Mouse (Mus musculus): ENCODE results near the gene B4galt1. TPM values are rescaled to one million over a fixed set of nuclear protein-coding genes. Genes with fewer than 3 reads are reported as not detected.

Gene B4galt1
- total and polyA plus RNA-seq, 3 experiments: 15.4 to 39.1 (median 19.6) TPM

DNA sequence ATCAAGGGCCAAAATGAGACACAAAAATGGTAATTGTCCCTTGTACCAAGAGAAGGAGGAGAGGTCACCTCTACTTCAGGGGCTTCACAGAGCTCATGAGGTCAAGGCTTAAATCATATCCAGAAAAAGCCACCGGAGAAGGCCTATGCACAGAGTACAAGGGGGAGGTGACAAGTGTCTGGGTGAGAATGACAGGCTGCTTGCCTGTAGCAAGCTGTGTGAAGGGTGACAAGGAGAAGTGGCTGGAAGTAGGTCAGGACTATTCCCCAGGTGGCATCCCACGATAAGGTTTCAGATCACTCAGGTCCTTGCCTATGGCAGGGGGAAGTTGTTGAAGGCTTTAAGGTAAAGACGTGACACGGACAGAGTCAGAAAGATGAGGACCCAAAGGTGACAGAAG is 33.8 kb downstream of the B4galt1 start:
- TF ChIP-seq GATA1 (IDR thresholded peaks at IDR 0.05; ENCODE audit: borderline replicate concordance, low read length): no peak
- TF ChIP-seq GATA2 (IDR thresholded peaks at IDR 0.05; ENCODE audit: borderline replicate concordance, low read depth, low read length): no peak
- TF ChIP-seq TAL1 (conservative IDR thresholded peaks at IDR 0.05; ENCODE audit: low read depth, low read length): no peak
- TF ChIP-seq CTCF (IDR thresholded peaks at IDR 0.05; ENCODE audit: low read depth, low read length): no peak
- TF ChIP-seq POLR2AphosphoS5 (IDR thresholded peaks at IDR 0.05; ENCODE audit: insufficient replicate concordance, low read depth, low read length): no peak
- peaks cover 92% of the 10 kb centered on the region for H3K36me3 ChIP-seq (replicated peaks)
- H3K9me3 ChIP-seq (replicated peaks): no peaks in the 10 kb centered on the region
- ATAC-seq (ENCODE audit: extremely low read depth, insufficient number of reproducible peaks, low FRiP score, poor library complexity, severe bottlenecking): no peak
- H3K4me3 ChIP-seq (ENCODE audit: low read depth, low read length): no peak overlapping the region
- H3K27me3 ChIP-seq (ENCODE audit: insufficient read depth, low read length): no peaks in the 10 kb centered on the region
- DNase-seq (ENCODE audit: low spot score): no peak
- H3K4me1 ChIP-seq (ENCODE audit: insufficient read depth, low read depth, low read length): peaks cover 12% of the 10 kb centered on the region; the same call in 1 of the 2 replicates

DNA sequence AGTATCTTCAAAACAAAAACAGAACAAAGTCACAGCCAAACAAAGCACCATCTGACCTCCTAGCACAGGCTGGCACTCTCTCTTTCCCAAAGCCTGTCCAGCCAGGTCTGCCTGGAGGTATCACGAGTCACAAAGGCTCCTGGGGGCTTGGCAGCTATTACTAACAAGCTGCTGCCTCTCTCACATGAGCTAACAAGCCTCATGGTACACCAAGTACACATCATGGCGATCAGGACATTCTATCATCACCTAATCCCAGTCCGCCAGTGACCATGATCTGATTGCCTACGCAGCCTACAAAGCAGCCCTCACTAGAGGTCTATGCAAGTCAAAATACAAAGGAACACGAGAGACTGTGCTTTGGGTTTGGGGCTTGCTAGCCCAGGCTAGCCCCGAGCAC is 34.7 kb downstream of the B4galt1 start:
- TF ChIP-seq CTCF (IDR thresholded peaks at IDR 0.05; ENCODE audit: low read depth, low read length) (no peak), POLR2AphosphoS5 (IDR thresholded peaks at IDR 0.05; ENCODE audit: insufficient replicate concordance, low read depth, low read length) (no peak), GATA2 (IDR thresholded peaks at IDR 0.05; ENCODE audit: borderline replicate concordance, low read depth, low read length) (no peak), TAL1 (conservative IDR thresholded peaks at IDR 0.05; ENCODE audit: low read depth, low read length) (no peak), GATA1 (IDR thresholded peaks at IDR 0.05; ENCODE audit: borderline replicate concordance, low read length) (no peak)
- Histone ChIP-seq H3K9me3 (replicated peaks) (no peaks in the 10 kb centered on the region), H3K4me1 (ENCODE audit: insufficient read depth, low read depth, low read length) (peaks cover 12% of the 10 kb centered on the region; the same call in 1 of the 2 replicates), H3K27me3 (ENCODE audit: insufficient read depth, low read length) (no peaks in the 10 kb centered on the region), H3K4me3 (ENCODE audit: low read depth, low read length) (no peak overlapping the region), H3K36me3 (replicated peaks) (peaks cover 91% of the 10 kb centered on the region)
- no peak for DNase-seq (ENCODE audit: low spot score)
- ATAC-seq (ENCODE audit: extremely low read depth, insufficient number of reproducible peaks, low FRiP score, poor library complexity, severe bottlenecking): no peak

DNA sequence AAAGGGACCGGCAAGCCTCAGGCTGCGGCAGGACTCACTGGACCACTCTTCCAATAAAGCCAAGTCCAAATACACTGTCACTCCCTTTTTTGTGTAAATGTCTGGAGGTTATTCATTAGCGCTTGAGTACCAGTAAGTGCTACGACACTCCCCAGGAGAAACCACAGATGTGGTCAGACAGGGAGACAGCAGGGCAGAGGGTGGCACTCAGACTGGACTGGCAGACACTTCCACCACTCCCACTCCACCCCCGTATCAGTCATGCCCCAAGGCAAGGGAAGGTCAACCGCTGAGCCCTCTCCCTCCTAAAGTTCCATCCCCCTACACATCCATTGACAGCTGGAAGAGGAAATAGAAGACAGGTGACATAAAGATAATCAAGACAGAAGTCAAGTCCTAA is 35.4 kb downstream of the B4galt1 start:
- ATAC-seq (ENCODE audit: extremely low read depth, insufficient number of reproducible peaks, low FRiP score, poor library complexity, severe bottlenecking) (no peak), DNase-seq (ENCODE audit: low spot score) (no peak)
- TF ChIP-seq GATA1 (IDR thresholded peaks at IDR 0.05; ENCODE audit: borderline replicate concordance, low read length) (no peak), TAL1 (conservative IDR thresholded peaks at IDR 0.05; ENCODE audit: low read depth, low read length) (no peak), POLR2AphosphoS5 (IDR thresholded peaks at IDR 0.05; ENCODE audit: insufficient replicate concordance, low read depth, low read length) (no peak), CTCF (IDR thresholded peaks at IDR 0.05; ENCODE audit: low read depth, low read length) (no peak), GATA2 (IDR thresholded peaks at IDR 0.05; ENCODE audit: borderline replicate concordance, low read depth, low read length) (no peak)
- Histone ChIP-seq H3K27me3 (ENCODE audit: insufficient read depth, low read length) (no peaks in the 10 kb centered on the region), H3K4me1 (ENCODE audit: insufficient read depth, low read depth, low read length) (peaks cover 12% of the 10 kb centered on the region; the same call in 1 of the 2 replicates), H3K9me3 (replicated peaks) (no peaks in the 10 kb centered on the region), H3K4me3 (ENCODE audit: low read depth, low read length) (no peak overlapping the region), H3K36me3 (replicated peaks) (peaks cover 93% of the 10 kb centered on the region)

DNA sequence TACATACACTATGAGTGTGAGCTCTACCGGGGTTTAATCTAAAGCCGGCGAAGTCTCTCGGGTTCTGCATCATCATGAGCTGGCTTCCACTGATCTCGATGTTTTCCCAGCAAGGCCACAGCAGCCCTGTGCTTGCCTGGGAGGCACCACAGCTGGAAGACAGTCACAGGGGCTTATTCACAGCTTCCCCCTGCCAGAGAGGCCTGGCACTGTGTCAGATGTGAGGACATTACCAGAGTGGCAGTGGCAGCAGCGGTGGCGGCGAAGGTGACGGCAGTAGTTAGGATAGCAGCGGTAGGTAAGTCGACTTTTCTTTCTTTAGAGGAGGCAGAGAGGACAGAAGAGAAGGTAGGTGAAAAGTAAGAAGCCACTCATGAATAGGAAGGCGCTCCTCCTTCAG is 35.9 kb downstream of the B4galt1 start:
- Histone ChIP-seq H3K4me1 (ENCODE audit: insufficient read depth, low read depth, low read length) (peaks cover 12% of the 10 kb centered on the region; the same call in 1 of the 2 replicates), H3K36me3 (replicated peaks) (peaks cover 92% of the 10 kb centered on the region), H3K9me3 (replicated peaks) (no peaks in the 10 kb centered on the region), H3K27me3 (ENCODE audit: insufficient read depth, low read length) (no peaks in the 10 kb centered on the region), H3K4me3 (ENCODE audit: low read depth, low read length) (no peak overlapping the region)
- no peak for DNase-seq (ENCODE audit: low spot score)
- ATAC-seq (ENCODE audit: extremely low read depth, insufficient number of reproducible peaks, low FRiP score, poor library complexity, severe bottlenecking): no peak
- TF ChIP-seq CTCF (IDR thresholded peaks at IDR 0.05; ENCODE audit: low read depth, low read length) (no peak), GATA2 (IDR thresholded peaks at IDR 0.05; ENCODE audit: borderline replicate concordance, low read depth, low read length) (no peak), TAL1 (conservative IDR thresholded peaks at IDR 0.05; ENCODE audit: low read depth, low read length) (no peak), GATA1 (IDR thresholded peaks at IDR 0.05; ENCODE audit: borderline replicate concordance, low read length) (no peak)

DNA sequence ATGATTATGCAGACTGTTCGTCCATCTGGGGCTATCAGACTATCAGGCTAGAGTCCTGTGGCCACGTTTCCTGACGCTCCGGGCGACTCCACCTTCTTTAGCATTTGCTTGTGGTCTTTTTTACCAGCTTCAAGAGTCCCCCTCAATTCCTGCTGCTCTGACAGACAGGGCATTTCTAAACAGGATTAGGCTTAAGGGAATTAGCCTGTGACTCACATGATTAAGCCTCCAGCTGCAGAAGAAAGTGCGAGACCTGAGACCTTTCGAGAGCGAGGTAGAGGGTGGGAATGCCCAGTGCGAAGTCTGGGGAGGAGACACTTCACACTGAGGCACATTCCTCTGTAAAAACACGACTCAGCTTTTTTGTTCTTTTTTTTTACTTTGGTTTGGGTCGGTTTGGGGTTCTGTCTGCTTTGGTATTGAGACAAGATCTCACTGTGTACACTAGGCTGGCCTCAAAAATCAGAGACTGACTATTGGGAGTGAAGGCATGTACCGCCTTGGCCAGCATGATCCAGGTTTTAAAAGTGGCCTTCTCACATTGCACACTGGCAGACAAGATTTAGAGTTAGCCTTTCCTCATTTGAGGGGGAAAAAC is 37.9 kb downstream of the B4galt1 start:
- DNase-seq (ENCODE audit: low spot score): no peak

DNA sequence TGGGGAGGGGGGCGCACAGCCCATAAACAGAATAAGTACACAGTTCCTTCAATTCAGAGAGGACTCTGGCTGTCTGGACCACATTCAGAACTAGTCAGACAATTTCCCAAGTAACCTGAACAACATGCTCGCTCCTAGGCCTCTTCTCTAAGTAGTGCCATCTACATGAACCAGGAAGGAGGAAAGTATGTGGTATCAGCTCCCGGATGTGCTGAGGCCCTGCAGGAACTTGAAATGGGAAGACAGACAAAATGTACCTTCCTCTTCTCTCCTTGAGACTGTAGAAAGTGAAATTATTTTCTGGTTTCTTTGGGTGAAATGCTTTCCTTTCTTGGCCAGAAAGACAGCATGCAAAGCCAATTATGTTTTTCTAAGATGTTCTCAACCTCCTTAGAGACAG is 38.7 kb downstream of the B4galt1 start:
- no peak overlapping the region for H3K4me3 ChIP-seq (ENCODE audit: low read depth, low read length)
- ATAC-seq (ENCODE audit: extremely low read depth, insufficient number of reproducible peaks, low FRiP score, poor library complexity, severe bottlenecking) (no peak), DNase-seq (ENCODE audit: low spot score) (no peak)
- H3K36me3 ChIP-seq (replicated peaks): peaks cover 95% of the 10 kb centered on the region
- TF ChIP-seq GATA1 (IDR thresholded peaks at IDR 0.05; ENCODE audit: borderline replicate concordance, low read length) (no peak), CTCF (IDR thresholded peaks at IDR 0.05; ENCODE audit: low read depth, low read length) (no peak), POLR2AphosphoS5 (IDR thresholded peaks at IDR 0.05; ENCODE audit: insufficient replicate concordance, low read depth, low read length) (no peak), TAL1 (conservative IDR thresholded peaks at IDR 0.05; ENCODE audit: low read depth, low read length) (no peak), GATA2 (IDR thresholded peaks at IDR 0.05; ENCODE audit: borderline replicate concordance, low read depth, low read length) (no peak)
- H3K4me1 ChIP-seq (ENCODE audit: insufficient read depth, low read depth, low read length): peaks cover 12% of the 10 kb centered on the region; the same call in 1 of the 2 replicates
- H3K9me3 ChIP-seq (replicated peaks): no peaks in the 10 kb centered on the region
- no peaks in the 10 kb centered on the region for H3K27me3 ChIP-seq (ENCODE audit: insufficient read depth, low read length)

More for the DNA sequence above, 37.9 kb downstream of the B4galt1 start:
- Histone ChIP-seq H3K36me3 (replicated peaks) (peaks cover 95% of the 10 kb centered on the region), H3K4me3 (ENCODE audit: low read depth, low read length) (no peak overlapping the region), H3K4me1 (ENCODE audit: insufficient read depth, low read depth, low read length) (peaks cover 12% of the 10 kb centered on the region; the same call in 1 of the 2 replicates), H3K9me3 (replicated peaks) (no peaks in the 10 kb centered on the region), H3K27me3 (ENCODE audit: insufficient read depth, low read length) (no peaks in the 10 kb centered on the region)
- TF ChIP-seq POLR2AphosphoS5 (IDR thresholded peaks at IDR 0.05; ENCODE audit: insufficient replicate concordance, low read depth, low read length): no peak
- TF ChIP-seq CTCF (IDR thresholded peaks at IDR 0.05; ENCODE audit: low read depth, low read length): no peak
- no peak for TF ChIP-seq GATA1 (IDR thresholded peaks at IDR 0.05; ENCODE audit: borderline replicate concordance, low read length)
- TF ChIP-seq GATA2 (IDR thresholded peaks at IDR 0.05; ENCODE audit: borderline replicate concordance, low read depth, low read length): no peak
- TF ChIP-seq TAL1 (conservative IDR thresholded peaks at IDR 0.05; ENCODE audit: low read depth, low read length): no peak
- no peak for ATAC-seq (ENCODE audit: extremely low read depth, insufficient number of reproducible peaks, low FRiP score, poor library complexity, severe bottlenecking)

Measured in G1E (cell line).